Mouse (Mus musculus): Measurements from ENCODE around the gene 4921504E06Rik.

DNA sequence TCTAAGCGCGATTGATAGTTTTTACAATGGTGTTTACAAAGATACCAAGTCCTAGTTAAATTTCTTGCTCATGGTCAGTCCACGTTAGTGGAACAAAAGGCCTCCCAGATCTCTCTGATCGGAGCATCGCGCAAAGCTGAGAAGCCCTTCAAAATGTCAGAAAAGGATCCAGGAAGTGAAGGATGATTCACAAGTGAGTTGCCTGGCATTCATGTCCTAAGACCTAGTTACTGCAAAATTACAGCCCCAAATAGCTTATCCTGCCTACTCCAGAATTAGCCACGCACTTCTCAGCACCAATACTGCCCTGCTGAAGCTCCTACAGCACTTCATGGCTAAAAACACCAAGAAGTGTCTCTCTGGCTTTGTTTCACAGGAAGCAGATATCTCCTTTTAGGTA is 41.1 kb upstream of the 4921504E06Rik start:
- TF ChIP-seq GATA1 (IDR thresholded peaks at IDR 0.05; ENCODE audit: low read length) (no peak), TAL1 (IDR thresholded peaks at IDR 0.05; ENCODE audit: low read length) (no peak)
